ENCODE assay signal across 8 mouse cellular contexts in genomic region chr9:65293119-65293518, GRCm38 (mm10). TPM values are rescaled to one million over a fixed set of nuclear protein-coding genes. Genes with fewer than 3 reads are reported as not detected.
DNase-seq lines count a peak whose midpoint lies in the region; TF ChIP-seq lines count a peak whose summit lies in the region.

No protein-coding gene starts in this region.

- no peaks in the 10 kb centered on the region for H3K9me3 ChIP-seq in midbrain, embryonic 10.5 days (replicated peaks)

- H3K36me3 ChIP-seq in liver, adult 2 months (ENCODE audit: control insufficient read depth, insufficient read depth, low read length): peaks cover 7% of the 10 kb centered on the region; the same call in 1 of the 2 replicates
- H3K36me3 ChIP-seq in midbrain, embryonic 10.5 days: peaks cover 9% of the 10 kb centered on the region

- TF ChIP-seq CTCF in liver, adult 2 months (IDR thresholded peaks at IDR 0.05; ENCODE audit: low read depth, low read length): no peak

- H3K9ac ChIP-seq in liver, adult 2 months (ENCODE audit: low read depth, low read length): peak overlapping the region; percentile 91

- DNase-seq in liver, adult 2 months (ENCODE audit: extremely low read depth, low read depth, low spot score): peak; percentile 63
- DNase-seq in liver: no peak
- peak; percentile 11 for DNase-seq in T-cell, adult 2 months (ENCODE audit: low spot score)
- DNase-seq in forelimb bud, embryonic 11.5 days (ENCODE audit: low read depth, low spot score): peak; percentile 2
- DNase-seq in midbrain, embryonic 10.5 days (ENCODE audit: low spot score): no peak
- DNase-seq in right cerebral cortex, postnatal 25 days: no peak
- no peak for DNase-seq in gastrocnemius, postnatal 4 days (ENCODE audit: low spot score in 2 of 2)
- DNase-seq in layer of hippocampus, postnatal 36 days: no peak

- H3K79me2 ChIP-seq in liver, adult 2 months (ENCODE audit: control insufficient read depth, insufficient read depth, low read length): peaks cover 17% of the 10 kb centered on the region; the same call in 1 of the 2 replicates

- WGBS in liver, adult 2 months: 2% methylated on average over 5 of the region's 5 CpGs
- 44% methylated on average over 5 of the region's 5 CpGs for WGBS in midbrain, embryonic 10.5 days

- H3K27ac ChIP-seq in liver, adult 2 months (replicated peaks; ENCODE audit: insufficient read depth, low read depth, low read length): peak overlapping the region; percentile 97
- H3K27ac ChIP-seq in midbrain, embryonic 10.5 days (replicated peaks): peak overlapping the region; percentile 90

- H3K4me3 ChIP-seq in liver, adult 2 months (ENCODE audit: insufficient read depth, low read depth, low read length): peak overlapping the region; percentile 76
- H3K4me3 ChIP-seq in midbrain, embryonic 10.5 days: peak overlapping the region; percentile 81

- no peak for TF ChIP-seq POLR2A in liver, adult 2 months (IDR thresholded peaks at IDR 0.05; ENCODE audit: extremely low read depth, insufficient read depth, low read length)

- H3K4me1 ChIP-seq in liver, adult 2 months (ENCODE audit: control insufficient read depth, insufficient read depth, low read length): peaks cover 26% of the 10 kb centered on the region
- H3K4me1 ChIP-seq in midbrain, embryonic 10.5 days: peaks cover 24% of the 10 kb centered on the region

- H3K27me3 ChIP-seq in liver, adult 2 months (ENCODE audit: control insufficient read depth, insufficient read depth, low read length): no peaks in the 10 kb centered on the region
- H3K27me3 ChIP-seq in midbrain, embryonic 10.5 days (ENCODE audit: low read depth, poor library complexity, severe bottlenecking): no peaks in the 10 kb centered on the region

RNA-seq across cellular contexts. Expression of gene Clpx, which starts 0.9 kb away (rescaled TPM):
- total RNA-seq in liver, adult 2 months (2014; rRNA removed): 54.0 and 56.1 TPM in 2 replicates
- 39.2 and 62.4 TPM in 2 replicates for polyA plus RNA-seq in liver, adult 2 months (2012; rRNA removed)
- polyA plus RNA-seq in midbrain, embryonic 10.5 days (2016; fragmentation: Nextera tagmentation; extraction: Ambion mirVana): 41.6 and 42.3 TPM in 2 replicates
- 10 to 100 TPM; 53.5 to 59.6 TPM for total RNA-seq in gastrocnemius, postnatal 4 days (2021)
- total RNA-seq in layer of hippocampus, postnatal 36 days (2021): 10 to 100 TPM; 31.8 to 32.2 TPM

RNA-seq across cellular contexts. Expression of gene Cilp, which starts 28.1 kb away (rescaled TPM):
- total RNA-seq in liver, adult 2 months (2014; rRNA removed): 0.18 and 0.20 TPM in 2 replicates
- 0.12 and 0.15 TPM in 2 replicates for polyA plus RNA-seq in liver, adult 2 months (2012; rRNA removed)
- polyA plus RNA-seq in midbrain, embryonic 10.5 days (2016; fragmentation: Nextera tagmentation; extraction: Ambion mirVana): 0.04 and 0.17 TPM in 2 replicates
- total RNA-seq in gastrocnemius, postnatal 4 days (2021): 10 to 100 TPM; 56.9 to 59.0 TPM
- total RNA-seq in layer of hippocampus, postnatal 36 days (2021): not detected

RNA-seq across cellular contexts. Expression of gene Pdcd7, which starts 52.8 kb away (rescaled TPM):
- total RNA-seq in liver, adult 2 months (2014; rRNA removed): 3.6 and 5.6 TPM in 2 replicates
- 3.5 and 4.5 TPM in 2 replicates for polyA plus RNA-seq in liver, adult 2 months (2012; rRNA removed)
- 8.1 and 8.4 TPM in 2 replicates for polyA plus RNA-seq in midbrain, embryonic 10.5 days (2016; fragmentation: Nextera tagmentation; extraction: Ambion mirVana)
- total RNA-seq in gastrocnemius, postnatal 4 days (2021): 10 to 100 TPM; 14.0 to 14.5 TPM
- total RNA-seq in layer of hippocampus, postnatal 36 days (2021): 10 to 100 TPM; 29.1 to 30.9 TPM

Comparison
In these comparisons a context has a peak if more than half of its experiments do, and no peak if none do; other contexts are left out.
1. DNase-seq: peak in liver, adult 2 months (single experiment), T-cell, adult 2 months (single experiment) and forelimb bud, embryonic 11.5 days (single experiment); none in liver (single experiment), midbrain, embryonic 10.5 days (single experiment), right cerebral cortex, postnatal 25 days (single experiment), gastrocnemius, postnatal 4 days (0 of 2) and layer of hippocampus, postnatal 36 days (0 of 2).
2. RNA of gene Cilp, which starts 28.1 kb away (total RNA-seq): 56.9 to 59.0 TPM in gastrocnemius, postnatal 4 days; 0.18 to 0.20 TPM in liver, adult 2 months and not detected in layer of hippocampus, postnatal 36 days; every median in the first group is over 10 times any median in the second.